Comparison of ENCODE assay signal across 30 mouse cellular contexts in genomic region chr1:159444093-159444492, GRCm38 (mm10).
DNase-seq lines count a peak whose midpoint lies in the region; ATAC-seq and TF ChIP-seq lines count a peak whose summit lies in the region.
"Had no signal": no experiment of that assay in that cellular context is flagged by ENCODE, and none has a peak within 500 bp of the region (broad histone marks: within the 10 kb centered on the region; RNA-seq: fewer than 3 reads in every experiment).

No protein-coding gene starts in this region.

- H3K9ac ChIP-seq in liver, embryonic 11.5 days (ENCODE audit: low read depth, low read length) = no peak overlapping the region
- H3K9ac ChIP-seq in liver, postnatal 0 days (replicated peaks) = no peak overlapping the region
- H3K9ac ChIP-seq in liver, embryonic 13.5 days = no peak overlapping the region
- H3K9ac ChIP-seq: embryonic facial prominence, embryonic 12.5 days; forebrain, embryonic 15.5 days; hindbrain, embryonic 15.5 days; limb, embryonic 15.5 days; midbrain, embryonic 15.5 days had no signal

- WGBS in liver, embryonic 11.5 days = 45% methylated on average over 1 of the region's 1 CpGs
- WGBS in liver, postnatal 0 days (ENCODE audit: insufficient replicate concordance) = 65% methylated on average over 1 of the region's 1 CpGs
- WGBS in liver, embryonic 13.5 days (ENCODE audit: insufficient replicate concordance) = 20% methylated on average over 1 of the region's 1 CpGs

- intact Hi-C loops in heart, postnatal 25 days (cut with DNase I) = no loop called here

- no peak for TF ChIP-seq EP300 in liver, postnatal 0 days (IDR thresholded peaks at IDR 0.05; ENCODE audit: low read depth)

- no peak overlapping the region for H3K4me3 ChIP-seq in liver, embryonic 11.5 days (ENCODE audit: low read depth, low read length)
- H3K4me3 ChIP-seq in liver, postnatal 0 days (ENCODE audit: low read depth, low read length) = no peak overlapping the region
- H3K4me3 ChIP-seq in liver, embryonic 13.5 days (replicated peaks) = no peak overlapping the region
- H3K4me3 ChIP-seq: embryonic facial prominence, embryonic 12.5 days; forebrain, embryonic 10.5 days; forebrain, embryonic 15.5 days; heart, embryonic 10.5 days; hindbrain, embryonic 10.5 days; hindbrain, embryonic 15.5 days; limb, embryonic 10.5 days; limb, embryonic 15.5 days; midbrain, embryonic 15.5 days had no signal

- ATAC-seq in liver, embryonic 11.5 days (replicated peaks; ENCODE audit: low FRiP score) = peak; percentile 73
- no peak for ATAC-seq in liver, postnatal 0 days
- ATAC-seq in liver, embryonic 13.5 days (ENCODE audit: low read depth) = peak; percentile 85
- ATAC-seq: inflammation-experienced regulatory T-cells, adult 6 months; midbrain, embryonic 15.5 days; Patski had no signal

- peak overlapping the region; percentile 19; the same call in 1 of the 2 replicates for H3K27ac ChIP-seq in liver, embryonic 11.5 days (ENCODE audit: low read depth, low read length)
- H3K27ac ChIP-seq in liver, postnatal 0 days (ENCODE audit: low read depth) = no peak overlapping the region
- no peak overlapping the region for H3K27ac ChIP-seq in liver, embryonic 13.5 days
- H3K27ac ChIP-seq: embryonic facial prominence, embryonic 12.5 days; forebrain, embryonic 10.5 days; heart, embryonic 10.5 days; hindbrain, embryonic 10.5 days; hindbrain, embryonic 15.5 days; kidney, postnatal 0 days; limb, embryonic 10.5 days; limb, embryonic 15.5 days; macrophage; midbrain, embryonic 15.5 days had no signal

- no peaks in the 10 kb centered on the region for H3K4me1 ChIP-seq in liver, embryonic 11.5 days (replicated peaks; ENCODE audit: control insufficient read depth, insufficient read depth, low read length)
- H3K4me1 ChIP-seq in liver, postnatal 0 days (ENCODE audit: insufficient read depth) = no peaks in the 10 kb centered on the region
- H3K4me1 ChIP-seq in liver, embryonic 13.5 days (replicated peaks) = 0 out of 2 replicates have a peak, but pooled peaks cover 3% of the 10 kb centered on the region
- H3K4me1 ChIP-seq: embryonic facial prominence, embryonic 12.5 days; forebrain, embryonic 15.5 days; heart, embryonic 10.5 days; hindbrain, embryonic 10.5 days; hindbrain, embryonic 15.5 days; limb, embryonic 15.5 days had no signal

- no peaks in the 10 kb centered on the region for H3K36me3 ChIP-seq in liver, embryonic 11.5 days (ENCODE audit: control insufficient read depth, insufficient read depth, low read length)
- no peaks in the 10 kb centered on the region for H3K36me3 ChIP-seq in liver, postnatal 0 days (replicated peaks; ENCODE audit: insufficient read depth, low read length)
- H3K36me3 ChIP-seq in liver, embryonic 13.5 days = no peaks in the 10 kb centered on the region
- H3K36me3 ChIP-seq: embryonic facial prominence, embryonic 12.5 days; forebrain, embryonic 10.5 days; forebrain, embryonic 15.5 days; G1E; heart, embryonic 10.5 days; hindbrain, embryonic 10.5 days; hindbrain, embryonic 15.5 days; limb, embryonic 10.5 days; limb, embryonic 15.5 days; midbrain, embryonic 15.5 days had no signal

- DNase-seq in heart, adult 11 months = peak; percentile 12
- no peak for DNase-seq in heart, postnatal 25 days (ENCODE audit: low spot score)
- DNase-seq in liver, embryonic 11.5 days (ENCODE audit: low spot score) = no peak
- no peak for DNase-seq in liver, postnatal 0 days
- DNase-seq in liver, embryonic 13.5 days = no peak
- no peak for DNase-seq in lung, postnatal 4 days
- DNase-seq in kidney, postnatal 10 days = no peak
- DNase-seq: adrenal gland, postnatal 10 days; cerebellum, adult 11 months; cerebellum, adult 9-10 months; cerebellum, postnatal 36 days; kidney, adult 2 months; layer of hippocampus, adult 9-11 months; right cerebral cortex, adult 18-20 months; spleen, adult 18-20 months; thymus, postnatal 14 days had no signal

- no peaks in the 10 kb centered on the region for H3K27me3 ChIP-seq in liver, embryonic 11.5 days (replicated peaks; ENCODE audit: control insufficient read depth, insufficient read depth, low read length)
- H3K27me3 ChIP-seq in liver, postnatal 0 days (ENCODE audit: insufficient read depth, low read length) = no peaks in the 10 kb centered on the region
- no peaks in the 10 kb centered on the region for H3K27me3 ChIP-seq in liver, embryonic 13.5 days
- H3K27me3 ChIP-seq: embryonic facial prominence, embryonic 12.5 days; forebrain, embryonic 15.5 days; hindbrain, embryonic 15.5 days; limb, embryonic 15.5 days; midbrain, embryonic 15.5 days had no signal

- no peak for TF ChIP-seq CTCF in liver, postnatal 0 days (IDR thresholded peaks at IDR 0.05; ENCODE audit: low read depth)

- H3K4me2 ChIP-seq in liver, embryonic 11.5 days = no peak overlapping the region
- H3K4me2 ChIP-seq in liver, postnatal 0 days (ENCODE audit: low read depth, low read length) = no peak overlapping the region
- no peak overlapping the region for H3K4me2 ChIP-seq in liver, embryonic 13.5 days
- H3K4me2 ChIP-seq: embryonic facial prominence, embryonic 12.5 days; forebrain, embryonic 15.5 days; hindbrain, embryonic 15.5 days; limb, embryonic 15.5 days; midbrain, embryonic 15.5 days had no signal

- no peaks in the 10 kb centered on the region for H3K9me3 ChIP-seq in liver, embryonic 11.5 days (ENCODE audit: control insufficient read depth, low read length)
- H3K9me3 ChIP-seq in liver, postnatal 0 days (ENCODE audit: low read length) = no peaks in the 10 kb centered on the region
- H3K9me3 ChIP-seq in liver, embryonic 13.5 days (replicated peaks) = no peaks in the 10 kb centered on the region
- H3K9me3 ChIP-seq: embryonic facial prominence, embryonic 12.5 days; forebrain, embryonic 10.5 days; forebrain, embryonic 15.5 days; G1E; heart, embryonic 10.5 days; hindbrain, embryonic 10.5 days; hindbrain, embryonic 15.5 days; limb, embryonic 10.5 days; limb, embryonic 15.5 days; midbrain, embryonic 15.5 days had no signal
